Mouse (Mus musculus) heart, postnatal 25 days (tissue): ENCODE data around the gene Map7. TPM values are rescaled to one million over a fixed set of nuclear protein-coding genes. Genes with fewer than 3 reads are reported as not detected.

Experiments
- DNase-seq: peaks from one replicate; pipeline ENCODE4 v3.0.0; 2022; ENCODE audit warnings: low spot score
- intact Hi-C: fragments of 180-260 bp; cut with DNase I; formaldehyde crosslinking; loops from one replicate; pipeline ENCODE4 v1.15.1; 2025
- total RNA-seq, 2 experiments: library from RNA; stranded (reverse); gene quantifications; 2 replicates each; pipeline ENCODE4 v1.2.3; 2021

The Map7 gene
- total RNA-seq, 2 experiments from 2014 or later: 17.4 TPM

- intact Hi-C loops: no loop called here
- DNase-seq: peak; percentile 7
Measured at GRCm38 (mm10) chr10:20149121-20149834, 1.0 kb downstream of the Map7 start.

- no peak for DNase-seq
Measured at GRCm38 (mm10) chr10:20149835-20150355, 1.6 kb downstream of the Map7 start.

GRCm38 (mm10) chr10:20152131-20152530 is 3.9 kb downstream of the Map7 start:
- DNase-seq: no peak
- intact Hi-C loops: no loop called here

More at GRCm38 (mm10) chr10:20149835-20150355, 1.6 kb downstream of the Map7 start:
- intact Hi-C loops: no loop called here

GRCm38 (mm10) chr10:20153507-20153906 is 5.2 kb downstream of the Map7 start:
- intact Hi-C loops: no loop called here
- no peak for DNase-seq

GRCm38 (mm10) chr10:20155401-20155800 is 7.1 kb downstream of the Map7 start:
- intact Hi-C loops: no loop called here
- DNase-seq: no peak

- DNase-seq: no peak
- intact Hi-C loops: no loop called here
Measured at GRCm38 (mm10) chr10:20157021-20157726, 8.9 kb downstream of the Map7 start.

GRCm38 (mm10) chr10:20158756-20159155 is 10.5 kb downstream of the Map7 start:
- intact Hi-C loops: no loop called here
- no peak for DNase-seq

- intact Hi-C loops: no loop called here
- DNase-seq: no peak
Measured at GRCm38 (mm10) chr10:20159308-20159707, 11.0 kb downstream of the Map7 start.

GRCm38 (mm10) chr10:20160914-20161313 is 12.6 kb downstream of the Map7 start:
- intact Hi-C loops: no loop called here
- DNase-seq: no peak

GRCm38 (mm10) chr10:20164810-20165209 is 16.5 kb downstream of the Map7 start:
- intact Hi-C loops: no loop called here
- DNase-seq: no peak

- intact Hi-C loops: no loop called here
- DNase-seq: no peak
Measured at GRCm38 (mm10) chr10:20166797-20167196, 18.5 kb downstream of the Map7 start.

GRCm38 (mm10) chr10:20167467-20167866 is 19.2 kb downstream of the Map7 start:
- no peak for DNase-seq
- intact Hi-C loops: no loop called here

GRCm38 (mm10) chr10:20169182-20169674 is 21.0 kb downstream of the Map7 start:
- intact Hi-C loops: no loop called here
- no peak for DNase-seq

- intact Hi-C loops: no loop called here
Measured at GRCm38 (mm10) chr10:20169927-20170604, 21.8 kb downstream of the Map7 start.

GRCm38 (mm10) chr10:20170605-20171088 is 22.4 kb downstream of the Map7 start:
- intact Hi-C loops: no loop called here
- DNase-seq: peak; percentile 35

More at GRCm38 (mm10) chr10:20169927-20170604, 21.8 kb downstream of the Map7 start:
- no peak for DNase-seq

GRCm38 (mm10) chr10:20171209-20171608 is 22.9 kb downstream of the Map7 start:
- DNase-seq: no peak
- intact Hi-C loops: no loop called here

GRCm38 (mm10) chr10:20171756-20172155 is 23.5 kb downstream of the Map7 start:
- intact Hi-C loops: no loop called here
- no peak for DNase-seq

GRCm38 (mm10) chr10:20173733-20174132 is 25.5 kb downstream of the Map7 start:
- no peak for DNase-seq
- intact Hi-C loops: no loop called here

- intact Hi-C loops: no loop called here
- DNase-seq: no peak
Measured at GRCm38 (mm10) chr10:20176054-20176453, 27.8 kb downstream of the Map7 start.
